Mouse (Mus musculus): ENCODE data around the gene Uqcc3.
A peak's percentile ranks its signal among the peaks of the same experiment; 100 is the strongest.
"Not testable (repeated sequence)": the region's sequence is repeated elsewhere in the genome, so short reads cannot be mapped to it uniquely, and the experiment has no call there.

Gene Uqcc3

GRCm38 (mm10) chr19:8880311-8881033 lies at the start of gene Uqcc3:
Uqcc3 (minus strand) TSS chr19:8880923.
- peak; percentile 93 for DNase-seq (ENCODE audit: low read depth)

GRCm38 (mm10) chr19:8930117-8930516 lies 49.4 kb upstream of the Uqcc3 start:
- peak; percentile 41 for DNase-seq (ENCODE audit: low read depth)

- peak; percentile 93 for DNase-seq (ENCODE audit: low read depth)
Measured at GRCm38 (mm10) chr19:8929224-8930088, 48.7 kb upstream of the Uqcc3 start, which contains the start of the genes Rom1 and Eml3. Rom1 (minus strand) TSS chr19:8929356. Eml3 (plus strand) TSS chr19:8929552.

- no peak for DNase-seq (ENCODE audit: low read depth)
Measured at GRCm38 (mm10) chr19:8928689-8929223, 48.0 kb upstream of the Uqcc3 start.

GRCm38 (mm10) chr19:8927891-8928525 lies 47.3 kb upstream of the Uqcc3 start:
- no peak for DNase-seq (ENCODE audit: low read depth)

GRCm38 (mm10) chr19:8926766-8927165 lies 46.0 kb upstream of the Uqcc3 start:
- DNase-seq (ENCODE audit: low read depth), result no peak

- no peak for DNase-seq (ENCODE audit: low read depth)
Measured at GRCm38 (mm10) chr19:8921741-8922140, 41.0 kb upstream of the Uqcc3 start.

GRCm38 (mm10) chr19:8920836-8921291 lies 40.1 kb upstream of the Uqcc3 start:
- DNase-seq (ENCODE audit: low read depth), result peak; percentile 87

- peak; percentile 95 for DNase-seq (ENCODE audit: low read depth)
Measured at GRCm38 (mm10) chr19:8920073-8920736, 39.5 kb upstream of the Uqcc3 start, which contains the start of gene B3gat3. B3gat3 (plus strand) TSS chr19:8920374.

- no peak for DNase-seq (ENCODE audit: low read depth)
Measured at GRCm38 (mm10) chr19:8919684-8920072, 39.0 kb upstream of the Uqcc3 start.

- DNase-seq (ENCODE audit: low read depth), result no peak
Measured at GRCm38 (mm10) chr19:8919000-8919399, 38.3 kb upstream of the Uqcc3 start.

GRCm38 (mm10) chr19:8914212-8914611 lies 33.5 kb upstream of the Uqcc3 start:
- DNase-seq (ENCODE audit: low read depth), result no peak

- no peak for DNase-seq (ENCODE audit: low read depth)
Measured at GRCm38 (mm10) chr19:8911810-8912209, 31.1 kb upstream of the Uqcc3 start.

GRCm38 (mm10) chr19:8908531-8908930 lies 27.8 kb upstream of the Uqcc3 start:
- DNase-seq (ENCODE audit: low read depth), result no peak

- no peak for DNase-seq (ENCODE audit: low read depth)
Measured at GRCm38 (mm10) chr19:8903412-8903811, 22.7 kb upstream of the Uqcc3 start.

- no peak for DNase-seq (ENCODE audit: low read depth)
Measured at GRCm38 (mm10) chr19:8899079-8899478, 18.4 kb upstream of the Uqcc3 start.

- peak; percentile 60 for DNase-seq (ENCODE audit: low read depth)
Measured at GRCm38 (mm10) chr19:8898576-8898975, 17.9 kb upstream of the Uqcc3 start.

GRCm38 (mm10) chr19:8897865-8898495 lies 17.3 kb upstream of the Uqcc3 start, which contains the start of gene Ganab:
Ganab (plus strand) TSS chr19:8898071.
- peak; percentile 94 for DNase-seq (ENCODE audit: low read depth)

- not testable (repeated sequence) for DNase-seq (ENCODE audit: low read depth)
Measured at GRCm38 (mm10) chr19:8897211-8897864, 16.6 kb upstream of the Uqcc3 start.

- DNase-seq (ENCODE audit: low read depth), result not testable (repeated sequence)
Measured at GRCm38 (mm10) chr19:8896231-8896630, 15.5 kb upstream of the Uqcc3 start.

Data from 416B (cell line).